Mouse (Mus musculus): ENCODE results near the gene Mfsd14a. TPM values are rescaled to one million over a fixed set of nuclear protein-coding genes. Genes with fewer than 3 reads are reported as not detected.
"Not testable (repeated sequence)": the region's sequence is repeated elsewhere in the genome, so short reads cannot be mapped to it uniquely, and the experiment has no call there.

Gene Mfsd14a
- total RNA-seq, 2 experiments from 2014 or later: 51.6 to 64.6 TPM

DNA sequence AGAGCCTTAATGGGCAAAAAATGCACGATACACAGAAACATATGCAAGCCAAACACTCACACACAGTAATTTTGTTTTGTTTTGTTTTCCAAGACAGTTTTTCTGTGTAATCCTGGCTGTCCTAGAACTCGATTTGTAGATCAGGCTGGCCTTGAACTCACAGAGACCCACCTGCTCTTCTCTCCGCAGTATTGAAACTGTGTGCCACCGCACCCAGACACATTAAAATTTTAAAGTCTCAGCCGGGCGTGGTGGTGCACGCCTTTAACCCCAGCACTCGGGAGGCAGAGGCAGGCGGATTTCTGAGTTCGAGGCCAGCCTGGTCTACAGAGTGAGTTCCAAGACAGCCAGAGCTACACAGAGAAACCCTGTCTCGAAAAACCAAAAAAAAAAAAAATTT lies 8.4 kb downstream of the Mfsd14a start:
- DNase-seq (ENCODE audit: low spot score in 2 of 2): not testable (repeated sequence)

DNA sequence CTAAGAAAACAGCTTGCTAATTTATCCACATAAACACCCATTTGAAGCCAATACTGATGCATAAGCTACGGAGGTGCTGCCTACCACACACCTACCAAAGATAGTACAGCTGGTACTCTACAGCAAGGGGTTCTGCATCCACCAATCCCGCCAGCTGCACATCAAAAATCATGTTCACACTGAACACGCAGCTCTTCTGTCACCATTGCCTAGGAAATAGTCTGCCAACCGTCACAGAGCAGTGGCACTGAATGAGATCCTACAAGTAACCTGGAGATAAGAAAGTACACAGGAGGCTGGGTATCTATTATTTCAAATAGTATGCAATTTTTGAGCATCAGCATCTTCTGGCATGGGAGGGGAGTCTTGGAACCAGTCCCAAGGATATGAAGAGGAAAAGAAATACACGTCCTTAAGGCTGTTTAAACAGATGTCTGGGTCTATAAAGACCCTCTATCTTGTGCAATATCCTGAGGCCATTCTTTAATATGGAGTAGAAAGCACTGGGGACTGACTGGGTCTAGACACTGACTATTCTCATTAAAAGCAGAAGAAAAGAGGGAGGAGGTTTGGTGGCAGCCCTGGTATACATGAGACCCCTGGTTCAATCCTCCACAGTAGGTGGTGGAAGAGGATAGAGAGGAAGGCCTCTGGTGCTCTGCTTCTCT lies 9.1 kb downstream of the Mfsd14a start:
- no peak for DNase-seq (ENCODE audit: low spot score in 2 of 2)

DNA sequence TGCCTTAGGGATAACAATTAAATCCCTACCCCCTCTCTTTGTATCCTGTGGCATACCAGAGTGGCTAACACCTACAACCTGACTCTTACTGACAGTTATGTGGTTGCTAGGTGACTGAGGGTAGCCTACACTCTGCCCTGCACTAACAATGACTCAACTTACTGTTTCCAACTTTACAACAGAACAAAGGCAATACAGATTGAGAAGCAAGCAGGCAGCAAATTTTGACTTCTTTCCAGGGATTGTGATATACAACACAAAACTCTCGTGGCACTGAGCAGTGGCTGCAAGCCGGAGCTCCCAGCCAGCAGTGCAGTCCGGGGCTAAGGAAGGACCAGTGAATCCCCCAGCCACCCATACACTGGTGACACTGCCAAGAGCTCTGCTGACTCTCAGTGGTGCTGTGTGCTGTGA lies 10.4 kb downstream of the Mfsd14a start:
- no peak for DNase-seq (ENCODE audit: low spot score in 2 of 2)

DNA sequence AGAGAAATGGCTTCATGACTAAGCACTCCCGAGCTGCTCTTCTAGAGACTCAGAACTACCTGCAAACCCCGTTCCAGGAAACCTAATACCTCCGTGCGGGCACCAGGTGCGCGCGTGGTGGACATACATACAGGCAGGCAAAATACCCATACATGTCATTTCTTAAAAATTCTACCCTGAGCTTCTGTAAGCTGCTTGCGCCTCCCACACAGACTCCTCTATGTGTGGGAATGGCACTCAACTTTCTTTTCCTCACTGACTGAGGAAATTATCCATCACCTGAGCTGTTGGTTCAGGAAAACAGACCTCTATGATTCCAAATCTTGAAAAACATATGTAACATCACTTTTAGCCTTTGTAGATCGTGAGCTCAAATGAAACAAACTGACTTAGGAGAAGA lies 11.8 kb downstream of the Mfsd14a start:
- DNase-seq (ENCODE audit: low spot score in 2 of 2): no peak

DNA sequence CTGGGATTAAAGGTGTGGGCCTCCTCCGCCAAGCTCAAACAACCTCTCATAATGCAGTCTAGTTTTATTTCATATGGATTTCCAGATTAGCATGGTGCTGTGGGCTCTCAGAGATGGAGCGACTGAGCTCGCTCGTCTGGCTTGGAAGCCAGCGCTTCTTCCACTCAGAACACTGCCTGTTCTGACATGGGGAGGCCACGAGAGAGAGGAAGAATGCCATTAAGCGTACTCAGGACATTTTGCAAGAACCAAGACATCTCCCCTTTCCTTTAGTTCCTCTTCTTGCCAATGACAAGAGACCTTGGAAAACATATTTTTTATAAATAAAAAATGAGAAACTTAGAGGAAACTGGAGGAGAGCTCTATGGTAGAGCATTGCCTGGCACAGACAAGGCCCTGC lies 13.7 kb downstream of the Mfsd14a start:
- DNase-seq (ENCODE audit: low spot score in 2 of 2): no peak

DNA sequence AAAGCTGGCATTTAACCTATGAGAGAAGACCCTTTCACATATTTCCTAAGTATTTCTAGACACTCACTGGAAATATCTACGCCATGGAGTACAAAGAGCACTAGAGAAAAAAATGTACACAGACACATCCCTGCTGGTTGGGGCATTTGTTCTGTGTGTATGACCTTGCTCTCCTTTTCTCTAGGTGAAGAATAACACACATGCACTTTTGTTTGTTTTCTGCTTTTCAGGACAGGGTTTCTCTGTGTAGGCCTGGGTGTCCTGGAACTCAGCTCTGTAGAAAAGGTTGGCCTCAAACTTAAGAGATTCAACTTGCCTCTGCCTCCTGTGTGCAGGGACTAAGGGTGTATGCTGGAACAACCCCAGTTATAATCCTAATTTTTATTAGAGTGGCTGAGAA lies 16.1 kb downstream of the Mfsd14a start:
- DNase-seq (ENCODE audit: low spot score in 2 of 2): no peak

DNA sequence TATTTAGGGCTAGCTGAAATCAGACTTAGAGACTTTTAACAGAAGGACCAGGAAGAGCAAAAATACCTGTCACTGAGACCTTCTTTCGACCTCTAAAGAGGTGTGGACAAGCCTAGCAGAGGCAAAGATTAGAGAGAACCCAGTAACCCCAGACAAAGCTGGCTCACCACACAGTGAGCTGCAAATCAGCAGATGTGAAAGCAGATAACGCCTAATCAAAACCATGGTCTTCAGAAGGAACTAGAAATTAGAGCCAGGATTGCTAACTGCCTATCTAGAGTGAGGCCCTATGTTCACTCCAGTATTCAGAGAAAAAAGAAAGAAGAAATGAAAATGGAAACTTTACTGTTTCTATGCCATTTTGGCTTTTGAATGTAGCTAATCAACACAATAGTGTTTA lies 20.1 kb downstream of the Mfsd14a start:
- no peak for DNase-seq (ENCODE audit: low spot score in 2 of 2)

DNA sequence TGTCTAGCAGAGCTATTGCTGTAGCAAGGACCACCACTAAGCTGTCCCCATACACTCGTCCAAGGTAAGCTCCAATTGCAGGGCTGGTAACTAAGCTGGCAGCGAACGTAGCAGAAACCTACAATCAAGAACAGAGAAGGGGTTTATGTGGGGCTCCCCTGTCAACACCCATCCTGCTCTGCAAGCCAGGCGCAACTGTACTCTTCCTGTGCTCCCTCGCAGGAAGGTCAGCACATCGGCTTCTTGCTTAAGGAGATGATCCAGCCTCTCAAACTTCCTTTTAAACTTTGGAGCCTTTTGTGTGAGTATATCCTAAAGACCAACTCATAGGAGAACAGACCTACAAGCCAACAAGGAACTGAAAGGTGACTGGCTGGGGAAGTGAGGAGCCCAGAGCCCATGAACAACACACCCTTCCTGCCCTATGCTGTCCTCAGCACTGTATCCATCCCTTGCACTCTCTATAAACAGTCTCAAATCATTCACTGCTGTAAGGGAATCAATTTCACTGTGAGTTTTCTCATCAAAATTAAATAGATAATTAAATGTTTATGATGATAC lies 20.6 kb downstream of the Mfsd14a start:
- no peak for DNase-seq (ENCODE audit: low spot score in 2 of 2)

DNA sequence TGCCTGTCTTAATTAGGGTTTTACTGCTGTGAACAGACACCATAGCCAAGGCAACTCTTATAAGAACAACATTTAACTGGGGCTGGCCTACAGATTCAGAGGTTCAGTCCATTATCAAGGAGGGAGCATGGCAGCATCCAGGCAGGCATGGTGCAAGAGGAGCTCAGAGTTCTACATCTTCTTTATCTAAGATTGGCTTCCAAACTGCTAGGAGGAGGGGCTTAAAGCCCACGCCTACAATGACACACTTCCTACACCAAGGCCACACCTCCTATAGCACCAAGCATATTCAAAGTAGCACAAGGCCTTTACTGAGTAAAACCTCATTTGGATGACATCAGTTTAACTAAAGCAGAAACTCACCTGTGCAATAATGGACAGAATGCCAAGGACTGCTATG lies 22.5 kb downstream of the Mfsd14a start:
- no peak for DNase-seq (ENCODE audit: low spot score in 2 of 2)

DNA sequence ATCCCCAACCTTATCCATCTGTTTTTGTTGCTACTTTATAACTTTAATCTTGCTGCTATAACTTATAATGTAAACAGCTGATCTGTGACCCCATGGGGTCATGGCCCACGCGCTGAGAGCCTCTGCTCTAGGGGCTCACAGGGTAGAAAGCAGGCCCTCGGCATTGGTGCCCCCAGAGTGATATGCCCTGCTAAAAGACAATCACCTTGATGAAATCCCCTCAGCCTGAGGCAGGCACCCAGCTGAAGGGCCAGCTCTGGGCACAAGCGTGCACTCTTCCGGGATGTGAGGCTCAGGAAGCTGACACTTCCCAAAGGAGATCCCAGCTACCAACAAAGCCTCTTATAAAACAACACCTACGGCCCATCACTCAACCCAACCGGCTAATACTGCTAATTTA lies 23.9 kb downstream of the Mfsd14a start:
- no peak for DNase-seq (ENCODE audit: low spot score in 2 of 2)

DNA sequence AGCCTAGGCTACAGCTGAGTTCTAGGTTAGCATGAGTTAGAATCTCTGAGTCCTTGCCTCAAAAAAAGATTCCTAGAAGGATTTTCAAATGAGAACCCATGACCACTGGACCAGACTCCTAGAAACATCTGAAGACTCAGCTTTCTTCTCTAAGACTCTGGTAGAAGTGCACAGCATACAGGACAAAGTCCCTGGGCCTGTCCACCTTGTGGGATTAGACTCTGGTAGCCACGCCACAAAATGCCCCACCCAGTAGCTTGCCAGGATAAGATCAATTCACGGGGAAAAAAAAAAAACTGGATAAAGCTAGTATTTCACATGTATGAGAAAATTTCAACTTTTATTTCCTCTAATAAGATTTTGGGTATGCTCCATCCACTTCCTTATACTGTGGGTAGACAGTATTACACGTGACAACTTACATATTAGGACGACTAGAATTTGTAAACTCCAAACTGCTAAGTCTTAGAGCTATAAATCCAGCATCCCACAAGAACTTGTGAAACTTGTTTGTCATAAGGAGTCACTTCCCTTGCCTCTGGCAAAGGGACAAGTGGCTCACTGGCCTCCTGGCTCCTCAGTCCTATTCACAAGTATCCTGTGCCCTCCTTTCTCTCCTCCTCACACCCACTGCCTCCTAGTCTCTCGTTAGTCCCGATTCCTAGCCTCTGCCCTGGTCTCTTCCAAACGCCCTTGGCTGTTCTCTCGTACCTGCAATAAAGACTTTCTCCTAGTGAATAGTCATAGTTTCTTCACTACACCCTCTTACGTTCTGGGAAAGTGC lies 24.6 kb downstream of the Mfsd14a start:
- DNase-seq (ENCODE audit: low spot score in 2 of 2): no peak

DNA sequence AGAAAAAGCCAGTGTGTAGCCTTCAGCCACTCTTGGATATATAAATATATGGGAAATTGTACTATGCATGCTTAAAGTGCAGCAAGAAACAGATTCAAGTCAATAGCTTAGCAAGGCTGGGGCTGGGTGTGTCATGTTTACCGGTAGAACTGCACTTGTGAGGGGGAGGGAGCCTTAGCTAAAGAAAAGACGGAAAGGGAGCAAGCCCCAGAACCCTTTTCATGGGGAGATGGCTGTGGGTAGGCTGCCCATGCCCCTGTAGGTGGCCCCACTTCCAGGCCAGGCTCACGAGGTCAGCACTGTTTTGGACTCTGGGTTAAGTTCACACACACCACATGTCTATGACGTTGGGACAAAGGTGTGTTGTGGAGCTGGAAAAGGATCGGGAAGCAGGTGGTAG lies 26.7 kb downstream of the Mfsd14a start:
- DNase-seq (ENCODE audit: low spot score in 2 of 2): no peak

DNA sequence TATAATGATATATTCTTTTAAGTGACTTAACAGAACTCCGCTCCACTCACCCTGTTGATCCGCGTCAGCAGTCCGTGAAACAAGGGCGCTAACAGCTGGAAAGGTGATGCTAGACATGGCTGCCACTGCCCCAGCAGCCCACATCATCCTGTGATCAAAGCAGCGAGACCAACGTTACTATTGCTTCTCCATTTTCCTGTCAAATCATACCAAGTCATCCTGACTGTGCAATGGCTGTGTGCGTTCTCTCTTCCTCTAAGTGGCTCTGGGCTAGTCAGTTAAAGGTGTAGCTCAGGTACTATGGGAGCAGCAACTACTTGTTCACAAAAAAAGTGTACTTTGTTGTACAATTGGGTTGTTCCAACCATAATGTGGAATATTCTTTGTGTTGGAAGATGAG lies 27.6 kb downstream of the Mfsd14a start:
- DNase-seq (ENCODE audit: low spot score in 2 of 2): no peak

DNA sequence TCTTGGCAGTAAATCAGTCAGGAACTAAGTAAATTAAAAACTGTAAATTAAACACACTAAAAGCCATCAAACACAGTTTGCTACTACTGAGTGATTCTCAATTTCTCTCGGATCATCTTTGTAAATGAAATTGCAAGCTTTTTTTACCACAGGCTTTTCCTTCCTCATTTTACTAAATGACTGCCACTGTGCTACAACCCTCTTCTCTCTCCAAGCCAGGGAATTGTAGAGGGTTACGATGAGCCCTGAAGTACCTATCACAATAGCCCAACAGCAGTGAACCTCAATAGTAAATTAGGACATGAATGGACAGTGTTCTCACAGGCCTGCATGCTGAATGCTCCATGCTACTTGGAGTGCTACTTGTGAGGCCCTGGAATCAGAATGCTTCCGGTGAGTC lies 28.4 kb downstream of the Mfsd14a start:
- no peak for DNase-seq (ENCODE audit: low spot score in 2 of 2)

DNA sequence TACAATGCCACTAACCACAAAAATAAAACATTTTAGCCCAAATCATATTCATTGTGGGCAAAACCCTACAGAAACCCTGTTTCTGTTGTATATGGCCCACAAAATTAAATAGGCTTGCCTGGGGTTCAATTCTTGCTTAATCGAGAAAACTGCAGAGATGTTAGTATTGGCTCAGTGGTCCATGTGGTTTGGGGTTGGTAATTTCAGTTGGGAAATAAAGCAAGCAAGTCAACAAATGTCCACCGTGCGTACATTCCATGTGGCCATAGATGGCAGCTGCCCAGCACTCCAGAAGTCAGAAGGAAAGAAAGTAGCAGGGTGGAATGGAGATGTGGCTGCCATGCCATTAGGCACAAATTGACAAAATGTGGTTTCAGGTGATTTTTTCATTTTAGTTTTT lies 29.5 kb downstream of the Mfsd14a start:
- no peak for DNase-seq (ENCODE audit: low spot score in 2 of 2)

DNA sequence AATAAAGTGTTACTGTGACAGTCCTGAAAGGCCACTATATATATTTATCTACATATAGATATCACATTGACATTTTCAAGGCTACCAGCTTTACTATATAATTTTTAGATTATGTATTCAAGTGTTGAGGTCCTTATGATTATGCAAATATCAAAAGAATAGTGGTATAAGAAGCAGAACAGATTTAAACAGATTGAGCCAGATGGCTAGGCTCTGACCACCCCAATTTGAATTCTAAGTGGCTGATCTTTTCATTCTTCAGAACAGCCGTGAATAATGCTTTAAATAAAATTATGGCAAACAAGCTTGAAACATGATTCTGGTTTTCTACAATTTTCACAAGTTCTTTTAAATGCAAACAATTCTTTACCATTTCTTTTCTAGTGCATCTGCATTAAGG lies 31.0 kb downstream of the Mfsd14a start:
- DNase-seq (ENCODE audit: low spot score in 2 of 2): no peak

DNA sequence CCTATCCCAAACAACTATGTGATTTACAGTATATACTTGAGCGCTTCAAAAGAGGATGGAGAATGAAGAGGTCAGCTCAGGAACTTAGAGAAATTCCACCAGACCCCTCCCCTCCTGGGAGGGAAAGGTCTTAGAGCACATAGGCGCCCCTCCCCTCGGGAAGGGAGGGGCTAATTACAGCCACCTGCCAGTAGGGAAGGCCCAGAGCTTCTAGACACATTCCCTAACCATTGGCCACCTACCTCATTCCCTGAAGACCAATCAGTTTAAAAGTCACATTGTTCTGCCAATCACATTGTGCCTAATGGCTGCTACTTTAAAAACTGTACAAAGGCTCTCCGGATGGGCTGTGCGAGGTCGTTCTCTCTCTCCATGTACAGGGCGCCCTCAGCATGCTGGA lies 39.8 kb downstream of the Mfsd14a start:
- DNase-seq (ENCODE audit: low spot score in 2 of 2): no peak

DNA sequence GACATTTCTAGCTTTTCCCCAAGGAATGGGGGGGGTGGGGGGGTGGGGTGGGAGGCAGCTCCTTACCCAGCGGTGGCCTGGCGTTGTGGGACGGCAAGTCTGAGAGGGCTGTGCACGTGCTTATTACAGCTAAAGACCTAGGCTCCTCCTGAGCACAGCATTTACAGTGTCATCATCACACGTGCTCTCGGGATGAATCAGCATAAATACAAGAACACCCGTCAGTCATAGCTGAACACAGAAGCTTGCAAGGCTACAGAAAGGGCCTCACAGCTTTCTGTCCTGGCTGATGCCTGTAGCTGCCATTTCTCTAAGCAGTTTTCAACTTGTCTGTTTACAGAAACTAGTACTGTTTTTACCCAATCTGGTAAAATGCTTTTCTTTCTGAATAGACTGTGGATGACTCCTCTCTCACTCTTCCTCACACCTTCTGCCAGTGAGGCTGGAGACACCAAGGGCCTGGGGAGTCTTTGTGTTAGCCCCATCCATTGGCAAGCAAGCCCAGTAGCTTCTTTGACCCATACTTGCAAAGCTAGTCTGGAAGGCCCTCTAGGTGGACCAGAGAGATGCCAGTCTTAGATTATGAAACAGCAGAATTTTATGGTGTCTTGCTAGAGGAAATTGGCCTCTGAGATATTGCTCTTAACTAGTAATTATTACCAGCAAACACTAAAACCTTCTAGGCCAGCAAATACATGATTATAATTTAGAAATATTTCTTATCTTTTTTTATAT lies 41.7 kb downstream of the Mfsd14a start:
- no peak for DNase-seq (ENCODE audit: low spot score in 2 of 2)

DNA sequence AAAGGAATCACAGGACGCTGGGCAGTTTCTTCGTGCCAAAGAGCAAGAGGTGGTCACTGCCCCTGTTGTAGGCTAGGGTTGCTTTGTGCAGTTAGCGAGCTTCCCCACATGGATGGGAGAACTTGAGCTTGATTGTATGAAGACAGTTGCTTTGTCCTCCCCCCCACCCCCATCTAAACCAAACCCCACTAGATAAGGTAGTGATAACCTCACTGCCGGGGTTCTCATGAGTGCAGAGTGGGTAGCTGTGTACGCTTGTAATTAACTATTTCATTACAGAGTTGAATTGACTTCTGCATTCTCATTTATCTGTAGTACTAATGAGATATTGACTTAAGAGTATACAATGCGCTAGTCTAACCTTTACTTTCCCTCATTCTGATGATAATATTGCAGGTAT lies 43.6 kb downstream of the Mfsd14a start:
- no peak for DNase-seq (ENCODE audit: low spot score in 2 of 2)

DNA sequence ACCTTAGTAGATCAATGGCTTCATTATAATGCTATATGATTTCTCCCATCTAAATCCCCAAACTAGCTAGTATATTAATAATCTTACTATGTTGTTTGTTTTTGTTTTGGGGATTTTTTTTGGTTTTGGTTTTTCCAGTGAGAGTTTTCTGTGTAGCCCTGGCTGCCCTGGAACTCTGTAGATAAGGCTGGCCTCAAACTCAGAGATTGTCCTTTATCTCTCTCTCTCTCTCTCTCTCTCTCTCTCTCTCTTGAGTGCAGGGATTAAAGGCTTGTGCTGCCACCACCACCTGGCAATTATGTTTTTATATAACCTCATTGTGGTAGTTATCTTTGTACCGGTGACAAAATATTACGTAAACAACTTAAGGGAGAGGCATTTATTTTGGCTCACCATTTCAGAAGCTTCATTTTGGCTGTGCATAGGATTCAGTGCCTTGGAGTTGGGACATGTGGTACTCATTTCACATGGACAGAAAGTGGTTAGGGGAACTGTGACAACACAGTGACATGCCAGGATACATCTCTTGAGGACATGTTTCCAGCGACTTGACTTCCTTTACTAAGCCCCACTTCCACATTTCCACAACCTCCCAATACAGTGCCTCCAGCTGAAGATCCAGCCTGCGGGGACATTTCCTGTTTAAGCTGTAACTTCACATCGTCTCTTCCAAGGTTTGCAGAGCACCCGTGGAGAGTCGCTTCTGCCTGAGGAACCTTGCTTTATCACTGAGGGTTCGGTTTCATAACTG lies 47.0 kb downstream of the Mfsd14a start:
- no peak for DNase-seq (ENCODE audit: low spot score in 2 of 2)

DNA sequence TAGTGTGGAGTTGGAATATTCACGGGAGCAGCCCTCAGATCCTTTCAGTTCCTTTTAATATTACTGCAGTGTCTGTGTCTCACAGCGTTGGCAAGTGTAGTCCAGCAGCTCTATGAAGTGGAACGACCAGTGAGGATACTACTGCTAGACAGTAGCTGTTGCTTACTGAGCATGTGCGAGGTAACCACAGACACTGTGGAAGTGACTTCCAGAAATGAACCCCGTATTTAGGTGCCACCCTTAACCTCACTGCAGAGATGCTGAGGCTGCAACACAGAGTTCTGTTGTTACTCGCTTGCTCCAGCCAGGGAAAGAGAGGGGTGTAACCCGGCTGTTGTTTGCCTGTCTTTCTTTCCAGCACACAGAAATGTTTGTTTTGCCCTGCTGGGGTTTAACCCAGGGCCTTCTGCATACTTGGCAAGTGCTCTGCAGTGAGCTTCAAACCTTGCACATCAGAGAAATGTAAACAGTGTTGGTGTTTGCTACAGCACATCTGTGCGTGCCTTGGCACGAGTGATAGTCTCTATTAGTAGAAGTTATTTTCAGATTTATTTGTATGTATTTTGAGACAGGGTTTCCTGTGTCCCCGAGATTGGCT lies 48.1 kb downstream of the Mfsd14a start, which contains the start of gene Trmt13:
Gene Trmt13 (minus strand): TSS at position 293 of the 598 bp plus-strand sequence.
- no peak for DNase-seq (ENCODE audit: low spot score in 2 of 2)

Data from adrenal gland, adult 18-20 months (tissue).